Mouse (Mus musculus): ENCODE measurements around the gene Macrod2. TPM values are rescaled to one million over a fixed set of nuclear protein-coding genes. Genes with fewer than 3 reads are reported as not detected.

The Macrod2 gene
- polyA plus RNA-seq, 1 experiment: not detected

GRCm38 (mm10) chr2:140885176-140885575 lies 490.1 kb downstream of the Macrod2 start:
- H3K4me1 ChIP-seq (ENCODE audit: control insufficient read depth, insufficient read depth, low read length): no peaks in the 10 kb centered on the region
- no peak overlapping the region for H3K4me3 ChIP-seq (ENCODE audit: insufficient read depth, low read depth, low read length)
- TF ChIP-seq CTCF (IDR thresholded peaks at IDR 0.05; ENCODE audit: insufficient read depth, low read depth, low read length) (no peak), POLR2A (IDR thresholded peaks at IDR 0.05; ENCODE audit: insufficient read depth, low read depth, low read length) (no peak)
- no peak overlapping the region for H3K27ac ChIP-seq (ENCODE audit: insufficient read depth, low read depth, low read length)

- TF ChIP-seq CTCF (IDR thresholded peaks at IDR 0.05; ENCODE audit: insufficient read depth, low read depth, low read length) (no peak), POLR2A (IDR thresholded peaks at IDR 0.05; ENCODE audit: insufficient read depth, low read depth, low read length) (no peak)
- Histone ChIP-seq H3K4me3 (ENCODE audit: insufficient read depth, low read depth, low read length) (no peak overlapping the region), H3K27ac (ENCODE audit: insufficient read depth, low read depth, low read length) (no peak overlapping the region), H3K4me1 (ENCODE audit: control insufficient read depth, insufficient read depth, low read length) (no peaks in the 10 kb centered on the region)
Measured at GRCm38 (mm10) chr2:140890683-140891082, 495.6 kb downstream of the Macrod2 start.

- no peak overlapping the region for H3K27ac ChIP-seq (ENCODE audit: insufficient read depth, low read depth, low read length)
- WGBS: 91% methylated on average over 3 of the region's 3 CpGs
- no peak overlapping the region for H3K4me3 ChIP-seq (ENCODE audit: insufficient read depth, low read depth, low read length)
- no peaks in the 10 kb centered on the region for H3K4me1 ChIP-seq (ENCODE audit: control insufficient read depth, insufficient read depth, low read length)
- TF ChIP-seq CTCF (IDR thresholded peaks at IDR 0.05; ENCODE audit: insufficient read depth, low read depth, low read length) (no peak), POLR2A (IDR thresholded peaks at IDR 0.05; ENCODE audit: insufficient read depth, low read depth, low read length) (no peak)
Measured at GRCm38 (mm10) chr2:140896396-140897082, 501.4 kb downstream of the Macrod2 start.

- no peak for TF ChIP-seq POLR2A (IDR thresholded peaks at IDR 0.05; ENCODE audit: insufficient read depth, low read depth, low read length)
- TF ChIP-seq CTCF (IDR thresholded peaks at IDR 0.05; ENCODE audit: insufficient read depth, low read depth, low read length): no peak
- 85% methylated on average over 7 of the region's 7 CpGs for WGBS
- Histone ChIP-seq H3K27ac (ENCODE audit: insufficient read depth, low read depth, low read length) (no peak overlapping the region), H3K4me1 (ENCODE audit: control insufficient read depth, insufficient read depth, low read length) (no peaks in the 10 kb centered on the region), H3K4me3 (ENCODE audit: insufficient read depth, low read depth, low read length) (no peak overlapping the region)
Measured at GRCm38 (mm10) chr2:140898408-140898985, 503.4 kb downstream of the Macrod2 start.

GRCm38 (mm10) chr2:140905331-140905730 lies 510.2 kb downstream of the Macrod2 start:
- 55% methylated on average over 4 of the region's 4 CpGs for WGBS
- no peak overlapping the region for H3K4me3 ChIP-seq (ENCODE audit: insufficient read depth, low read depth, low read length)
- H3K4me1 ChIP-seq (ENCODE audit: control insufficient read depth, insufficient read depth, low read length): no peaks in the 10 kb centered on the region
- no peak overlapping the region for H3K27ac ChIP-seq (ENCODE audit: insufficient read depth, low read depth, low read length)
- TF ChIP-seq CTCF (IDR thresholded peaks at IDR 0.05; ENCODE audit: insufficient read depth, low read depth, low read length): no peak
- TF ChIP-seq POLR2A (IDR thresholded peaks at IDR 0.05; ENCODE audit: insufficient read depth, low read depth, low read length): no peak

GRCm38 (mm10) chr2:140906123-140906522 lies 511.0 kb downstream of the Macrod2 start:
- 59% methylated on average over 3 of the region's 3 CpGs for WGBS
- H3K4me3 ChIP-seq (ENCODE audit: insufficient read depth, low read depth, low read length): no peak overlapping the region
- no peak for TF ChIP-seq CTCF (IDR thresholded peaks at IDR 0.05; ENCODE audit: insufficient read depth, low read depth, low read length)
- TF ChIP-seq POLR2A (IDR thresholded peaks at IDR 0.05; ENCODE audit: insufficient read depth, low read depth, low read length): no peak
- H3K4me1 ChIP-seq (ENCODE audit: control insufficient read depth, insufficient read depth, low read length): no peaks in the 10 kb centered on the region
- H3K27ac ChIP-seq (ENCODE audit: insufficient read depth, low read depth, low read length): no peak overlapping the region

GRCm38 (mm10) chr2:140911463-140911862 lies 516.4 kb downstream of the Macrod2 start:
- Histone ChIP-seq H3K4me1 (ENCODE audit: control insufficient read depth, insufficient read depth, low read length) (no peaks in the 10 kb centered on the region), H3K4me3 (ENCODE audit: insufficient read depth, low read depth, low read length) (no peak overlapping the region), H3K27ac (ENCODE audit: insufficient read depth, low read depth, low read length) (no peak overlapping the region)
- no peak for TF ChIP-seq CTCF (IDR thresholded peaks at IDR 0.05; ENCODE audit: insufficient read depth, low read depth, low read length)
- no peak for TF ChIP-seq POLR2A (IDR thresholded peaks at IDR 0.05; ENCODE audit: insufficient read depth, low read depth, low read length)
- 80% methylated on average over 6 of the region's 6 CpGs for WGBS

GRCm38 (mm10) chr2:140912179-140912578 lies 517.1 kb downstream of the Macrod2 start:
- Histone ChIP-seq H3K27ac (ENCODE audit: insufficient read depth, low read depth, low read length) (no peak overlapping the region), H3K4me1 (ENCODE audit: control insufficient read depth, insufficient read depth, low read length) (no peaks in the 10 kb centered on the region), H3K4me3 (ENCODE audit: insufficient read depth, low read depth, low read length) (no peak overlapping the region)
- WGBS: 86% methylated on average over 1 of the region's 1 CpGs
- TF ChIP-seq POLR2A (IDR thresholded peaks at IDR 0.05; ENCODE audit: insufficient read depth, low read depth, low read length): no peak
- no peak for TF ChIP-seq CTCF (IDR thresholded peaks at IDR 0.05; ENCODE audit: insufficient read depth, low read depth, low read length)

GRCm38 (mm10) chr2:140912931-140913330 lies 517.8 kb downstream of the Macrod2 start:
- 73% methylated on average over 2 of the region's 2 CpGs for WGBS

More at GRCm38 (mm10) chr2:140912931-140913330, 517.8 kb downstream of the Macrod2 start:
- Histone ChIP-seq H3K4me1 (ENCODE audit: control insufficient read depth, insufficient read depth, low read length) (no peaks in the 10 kb centered on the region), H3K4me3 (ENCODE audit: insufficient read depth, low read depth, low read length) (no peak overlapping the region), H3K27ac (ENCODE audit: insufficient read depth, low read depth, low read length) (no peak overlapping the region)
- no peak for TF ChIP-seq POLR2A (IDR thresholded peaks at IDR 0.05; ENCODE audit: insufficient read depth, low read depth, low read length)
- no peak for TF ChIP-seq CTCF (IDR thresholded peaks at IDR 0.05; ENCODE audit: insufficient read depth, low read depth, low read length)
